Mouse (Mus musculus) lung, postnatal 10 days (tissue): ENCODE measurements at regions not wholly inside any gene's neighbourhood (a gene's known extent, or its start where the extent isn't known, plus 50 kb on each side); places are given as distances from the start of the nearest gene placed in this dataset.
"Not testable (repeated sequence)": the region's sequence is repeated elsewhere in the genome, so short reads cannot be mapped to it uniquely, and the experiment has no call there.

Source experiments
- DNase-seq: peaks from one replicate; pipeline ENCODE4 v3.0.0; 2021

DNA sequence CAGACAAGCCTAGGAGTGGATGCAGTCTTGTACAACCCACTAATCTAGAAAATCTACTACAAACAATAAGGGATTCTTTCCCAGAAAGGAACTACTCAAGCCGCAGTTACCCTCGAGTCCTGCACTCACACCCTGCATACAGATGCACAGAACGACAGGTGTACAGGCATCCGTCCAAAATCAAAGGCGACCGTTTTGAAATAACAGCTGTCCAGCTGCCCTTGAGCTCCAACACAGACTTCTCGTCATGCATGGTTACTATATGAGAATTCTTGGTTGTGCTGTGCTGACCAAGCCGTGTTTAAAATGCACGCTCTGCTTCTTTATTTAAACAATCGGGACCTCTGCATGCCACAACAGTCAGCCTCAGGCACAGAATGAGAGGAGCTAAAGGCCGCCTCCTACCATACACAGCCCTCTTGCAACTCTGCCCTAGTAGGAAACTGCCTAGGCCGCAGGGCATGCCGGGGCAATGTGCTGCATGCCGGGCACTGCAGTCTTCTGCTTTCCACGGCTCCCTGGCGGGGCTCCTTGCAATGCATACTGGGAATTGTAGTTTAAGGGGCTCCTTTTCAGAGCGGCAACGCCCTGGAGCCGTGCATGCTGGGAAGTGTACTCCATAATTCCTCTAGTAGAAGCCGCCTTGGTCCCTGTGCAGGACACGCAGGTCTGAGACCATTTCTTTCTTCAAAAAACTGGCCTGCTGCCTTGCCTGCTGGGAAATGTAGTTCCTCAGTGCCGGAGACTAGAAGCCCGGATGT, 237.4 kb upstream of the Myt1l start:
- DNase-seq: peak; percentile 98

DNA sequence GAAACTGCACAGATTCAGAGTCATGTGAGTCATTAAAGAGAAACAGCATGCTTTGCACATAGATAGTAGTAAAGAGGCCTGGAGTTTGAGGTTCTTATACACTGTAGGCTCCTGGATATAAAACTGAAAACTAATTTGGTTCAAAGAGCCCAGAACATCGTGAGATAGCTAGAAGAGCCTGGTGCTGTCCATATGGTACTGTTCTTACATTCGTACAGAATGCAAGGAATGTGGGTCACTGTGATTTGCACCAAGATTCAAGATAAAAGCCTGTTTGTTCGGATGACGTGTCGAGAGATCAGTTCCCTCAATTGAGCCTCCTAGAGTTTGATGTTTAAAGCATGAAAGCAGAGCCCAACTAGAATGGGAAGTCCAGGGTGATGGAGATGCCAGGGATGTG, 230.2 kb upstream of the Myt1l start:
- no peak for DNase-seq

DNA sequence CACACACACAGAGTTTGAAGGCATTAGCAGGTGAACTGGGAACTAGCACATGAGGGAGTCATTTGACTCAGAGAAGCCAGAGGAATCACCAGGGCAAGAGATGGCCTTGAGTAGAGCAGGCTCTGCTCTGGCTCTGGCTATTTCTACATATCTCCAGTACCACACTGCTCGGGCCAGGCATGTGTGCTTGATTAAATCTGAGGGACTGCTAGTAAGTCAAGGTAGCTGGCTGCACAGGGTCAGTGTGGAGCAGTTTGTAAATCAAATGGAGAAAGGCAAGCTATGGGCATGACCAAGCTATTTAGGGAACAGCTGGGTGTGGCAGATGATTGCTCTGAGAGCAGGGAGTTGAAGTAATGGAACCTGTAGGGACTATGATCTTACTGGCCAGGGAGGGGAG, 212.5 kb upstream of the Myt1l start:
- DNase-seq: no peak

DNA sequence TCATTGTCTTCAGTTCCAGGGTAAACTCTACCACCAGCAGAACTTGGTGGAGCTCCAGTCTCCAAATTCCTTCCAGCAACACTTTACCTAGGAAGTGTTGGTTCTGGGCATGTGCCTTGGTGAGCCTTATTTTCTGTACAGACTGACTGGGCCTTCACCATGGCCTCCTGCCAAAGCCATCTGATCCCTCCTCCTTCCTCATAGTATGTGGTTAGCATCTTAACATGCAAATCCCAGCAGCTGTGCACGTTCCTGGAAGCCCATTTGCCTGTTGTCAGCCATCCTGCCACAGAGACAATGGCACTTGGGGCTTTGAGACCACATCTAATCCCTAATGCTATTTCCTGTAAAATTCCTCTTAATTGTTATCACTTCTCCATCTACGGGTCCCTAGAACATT, 206.7 kb upstream of the Myt1l start:
- DNase-seq: no peak

DNA sequence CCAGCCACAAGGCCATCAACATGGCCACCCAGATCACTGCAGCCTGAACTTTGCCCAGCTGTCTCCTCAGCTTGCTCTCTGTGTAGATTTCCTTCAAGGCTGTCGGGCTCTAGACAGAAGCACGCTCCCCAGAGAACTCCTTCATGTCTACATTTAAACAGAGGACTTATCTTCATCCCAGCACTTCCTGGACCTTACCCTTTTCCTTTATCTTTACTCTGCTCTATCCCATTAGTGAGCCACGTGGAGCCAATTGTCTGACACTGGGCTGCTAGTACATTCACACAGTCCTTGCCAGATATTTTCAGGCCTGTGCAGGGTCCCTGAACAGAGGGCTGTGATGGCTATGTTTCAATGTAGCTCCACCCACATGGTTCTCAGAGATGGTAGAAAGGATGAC, 204.7 kb upstream of the Myt1l start:
- no peak for DNase-seq

DNA sequence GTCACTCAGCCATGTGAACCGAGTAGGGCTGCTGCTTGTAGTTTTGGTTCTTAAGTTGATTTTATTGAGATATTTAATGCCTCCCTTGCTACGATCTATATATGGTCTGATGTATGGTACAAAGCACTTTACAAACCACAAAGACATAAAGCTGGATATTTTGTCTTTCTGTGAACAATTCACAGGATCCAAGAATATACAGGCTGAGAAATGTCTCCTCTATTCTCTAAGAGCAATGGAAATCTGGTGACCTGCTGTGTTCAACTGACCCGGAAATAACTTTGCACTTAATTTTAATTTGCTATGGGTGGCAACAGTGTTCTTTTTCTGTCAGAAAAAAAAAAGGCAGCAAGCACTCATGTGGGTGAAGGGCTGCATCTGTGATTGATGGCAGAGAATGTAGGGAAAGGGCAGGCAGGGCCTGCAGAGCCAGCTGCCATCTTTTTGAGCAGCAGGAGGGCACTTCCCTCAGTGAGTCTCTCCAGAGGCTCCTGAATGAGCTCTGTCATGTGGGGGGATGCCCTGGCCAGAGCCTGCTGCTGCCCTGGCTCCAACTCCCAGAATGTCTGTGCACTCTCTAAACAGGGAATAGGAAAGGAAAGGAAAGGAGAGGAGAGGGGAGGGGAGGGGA, 192.2 kb upstream of the Myt1l start:
- DNase-seq: no peak

DNA sequence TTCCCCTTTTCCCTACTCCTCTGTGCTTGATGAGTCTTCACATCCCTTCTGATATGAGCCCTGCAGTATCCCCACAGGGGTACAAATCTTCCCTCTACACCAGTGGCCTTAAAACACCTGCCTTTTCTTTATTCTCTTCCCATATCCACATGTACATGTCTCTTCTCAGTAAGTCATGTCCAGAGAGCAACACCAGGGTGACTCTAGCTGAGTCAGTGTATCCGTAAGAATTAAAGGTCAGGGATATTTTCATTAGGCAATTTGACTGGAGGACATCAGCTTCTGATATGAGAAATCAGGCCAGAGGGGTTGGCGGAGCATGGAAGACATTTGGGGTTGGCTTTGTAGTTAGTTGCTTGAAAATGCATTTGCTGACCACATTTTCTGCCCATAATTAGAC, 190.8 kb upstream of the Myt1l start:
- no peak for DNase-seq

DNA sequence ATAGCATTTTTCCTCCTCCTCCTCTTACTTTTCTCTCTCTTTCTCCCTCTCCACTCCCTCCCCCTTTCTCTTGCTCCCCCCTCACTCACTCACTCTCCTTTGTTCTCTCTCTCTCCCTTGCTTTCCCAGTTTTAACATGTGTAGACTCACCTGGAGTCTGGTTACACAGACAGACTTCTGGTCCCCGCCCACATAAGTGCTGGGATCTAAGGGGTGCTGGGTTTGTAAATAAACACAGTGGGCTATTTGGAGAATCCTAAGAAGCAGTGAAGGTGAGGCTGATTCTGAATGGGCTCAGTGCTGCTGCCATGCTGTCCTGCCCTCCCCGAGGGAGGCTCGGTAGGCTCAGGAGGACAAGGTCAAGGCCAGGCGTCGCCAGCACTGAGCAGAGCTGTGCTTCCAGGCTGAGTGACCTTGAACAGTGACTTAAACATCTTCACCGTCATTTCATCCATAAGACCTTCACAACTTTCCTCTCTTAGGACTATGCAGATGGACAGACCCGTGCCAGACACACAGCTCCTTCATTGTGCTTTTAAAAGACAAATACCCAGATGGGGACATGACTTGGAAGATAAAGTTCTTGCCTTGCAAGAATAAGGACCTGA, 186.7 kb upstream of the Myt1l start:
- no peak for DNase-seq

DNA sequence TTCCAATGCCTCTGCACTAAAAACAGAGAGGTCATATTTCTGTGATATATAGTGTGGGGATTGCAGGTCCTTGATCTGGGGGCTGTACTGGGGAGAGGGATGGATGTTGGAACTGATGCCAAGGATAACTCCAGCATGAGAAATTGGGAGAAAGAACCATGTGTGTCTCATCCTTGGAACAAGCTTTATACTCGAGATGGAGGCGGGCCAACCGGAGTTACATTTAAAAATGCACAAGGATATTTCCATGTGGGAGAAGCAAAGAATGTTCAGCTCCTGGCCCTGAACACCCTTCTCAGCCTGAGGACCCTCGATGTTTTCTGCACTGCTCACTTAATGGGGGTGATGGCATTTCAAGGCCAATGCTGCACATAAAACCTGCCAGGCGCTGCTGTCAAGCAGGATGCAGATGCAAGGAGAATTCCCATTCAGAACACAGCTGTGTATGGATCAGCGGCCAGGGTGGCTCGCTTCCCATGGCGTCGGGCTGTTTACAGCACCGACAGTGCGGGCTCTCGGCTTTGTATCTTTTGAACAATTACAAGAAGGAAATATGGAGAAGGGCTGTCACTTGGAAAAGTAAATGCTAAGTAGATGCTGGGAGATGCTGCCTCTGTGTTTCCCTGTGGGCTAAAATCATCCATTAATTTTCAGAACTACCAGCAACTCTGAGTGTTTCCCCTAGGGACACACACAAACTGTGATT, 184.9 kb upstream of the Myt1l start:
- no peak for DNase-seq

DNA sequence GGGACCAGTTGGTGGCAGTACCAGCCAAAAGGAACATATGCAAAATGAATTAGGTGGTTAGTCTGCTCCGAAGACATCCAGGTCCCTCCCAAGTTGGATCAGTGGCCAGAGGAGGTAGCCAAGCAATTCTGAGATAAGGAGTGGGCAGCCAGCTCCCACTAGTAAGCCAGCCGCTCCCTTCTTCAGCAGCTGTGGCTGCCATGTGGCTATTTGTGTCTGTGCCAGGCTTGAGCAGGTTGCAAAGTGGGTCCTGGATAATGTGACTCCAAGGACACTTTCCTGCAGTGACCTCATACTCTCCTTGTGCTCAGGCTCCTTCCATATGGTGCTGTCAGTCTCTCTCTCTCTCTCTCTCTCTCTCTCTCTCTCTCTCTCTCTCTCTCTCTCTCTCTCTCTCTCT, 179.5 kb upstream of the Myt1l start:
- DNase-seq: no peak

DNA sequence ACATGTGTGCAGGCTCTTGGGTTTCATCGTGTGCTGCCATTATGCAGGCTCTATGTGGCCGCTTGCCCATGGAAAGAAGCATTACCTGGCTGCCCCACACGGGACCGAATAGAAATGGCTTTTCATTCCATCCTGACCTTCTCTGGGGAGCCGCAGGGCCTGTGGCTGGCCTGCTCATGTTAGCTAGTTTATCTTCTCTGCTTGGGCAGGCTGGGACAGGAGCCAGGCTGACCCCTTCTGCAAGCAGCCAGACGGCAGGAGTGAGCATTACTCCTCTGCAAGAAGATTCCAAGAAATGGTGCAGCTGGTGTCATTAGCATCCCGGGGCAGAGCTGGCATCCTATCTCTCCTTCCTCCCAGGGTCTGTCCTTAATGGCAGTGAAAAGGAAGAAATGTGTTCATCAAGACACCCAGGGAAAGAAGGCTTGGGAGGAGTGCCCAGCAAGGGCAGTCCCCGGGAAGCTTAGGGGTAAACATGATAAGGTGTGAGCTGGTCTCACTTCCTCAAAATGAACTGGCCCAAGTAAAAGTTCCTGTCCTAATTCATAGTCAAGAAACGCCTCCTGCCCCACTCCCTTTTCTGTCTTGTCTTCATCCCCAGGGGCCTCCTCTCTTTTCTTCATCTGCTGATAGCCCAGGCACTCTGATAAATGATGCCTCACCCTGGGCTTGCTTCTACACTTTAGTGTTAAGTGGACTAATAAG, 178.9 kb upstream of the Myt1l start:
- peak; percentile 10 for DNase-seq

DNA sequence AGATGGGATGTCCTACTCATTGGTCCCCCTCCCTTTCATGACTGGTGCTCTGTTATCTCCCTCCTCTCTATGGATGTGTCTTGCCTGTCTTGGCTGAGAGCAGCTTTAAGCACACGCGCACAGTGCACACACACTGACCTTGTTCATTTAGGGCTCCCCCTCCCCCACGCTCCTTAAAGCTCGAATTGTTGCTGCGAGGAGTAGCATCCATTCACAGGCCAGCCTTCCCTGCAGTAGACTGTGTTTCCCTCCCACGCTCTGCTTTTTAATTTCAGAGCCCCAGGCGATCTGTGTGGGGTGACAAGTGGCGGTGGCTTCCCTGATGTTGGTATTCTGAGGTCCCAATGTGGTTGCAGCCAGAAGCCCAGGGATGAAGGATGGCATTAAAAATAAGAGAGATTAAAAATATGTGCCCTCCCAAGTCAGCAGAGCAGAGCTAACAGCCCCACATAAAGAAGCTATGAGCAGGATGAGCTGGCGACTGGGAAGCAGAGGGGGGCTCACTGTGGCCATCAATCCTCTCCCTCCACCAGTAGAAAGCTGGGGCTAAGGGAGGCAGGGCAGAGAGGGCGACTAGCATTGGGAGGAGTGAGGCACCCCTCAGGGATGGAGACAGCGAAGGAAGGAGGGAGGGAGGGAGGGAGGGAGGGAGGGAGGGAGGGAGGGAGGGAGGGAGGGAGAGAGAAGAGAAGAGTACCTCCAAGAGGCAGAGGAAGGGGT, 174.2 kb upstream of the Myt1l start:
- DNase-seq: no peak

DNA sequence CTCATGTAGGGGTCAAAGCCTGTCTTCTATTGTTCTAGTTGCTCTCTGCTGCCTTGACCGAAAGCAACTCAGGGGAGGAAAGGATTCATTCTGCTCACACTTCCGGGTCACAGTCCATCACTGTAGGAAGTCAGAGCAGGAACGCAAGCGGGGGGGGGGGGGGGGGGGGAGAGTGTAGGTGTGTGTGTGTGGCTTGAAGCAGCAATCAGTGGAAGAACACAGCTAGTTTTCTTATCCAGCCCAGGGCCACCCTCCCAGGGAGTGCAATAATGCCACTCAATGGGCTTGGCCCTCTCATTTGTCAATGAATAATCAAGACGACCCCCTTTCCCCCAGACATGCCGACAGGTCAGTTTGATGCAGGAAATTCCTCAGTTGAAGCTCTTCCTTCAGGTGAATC, 173.4 kb upstream of the Myt1l start:
- no peak for DNase-seq

DNA sequence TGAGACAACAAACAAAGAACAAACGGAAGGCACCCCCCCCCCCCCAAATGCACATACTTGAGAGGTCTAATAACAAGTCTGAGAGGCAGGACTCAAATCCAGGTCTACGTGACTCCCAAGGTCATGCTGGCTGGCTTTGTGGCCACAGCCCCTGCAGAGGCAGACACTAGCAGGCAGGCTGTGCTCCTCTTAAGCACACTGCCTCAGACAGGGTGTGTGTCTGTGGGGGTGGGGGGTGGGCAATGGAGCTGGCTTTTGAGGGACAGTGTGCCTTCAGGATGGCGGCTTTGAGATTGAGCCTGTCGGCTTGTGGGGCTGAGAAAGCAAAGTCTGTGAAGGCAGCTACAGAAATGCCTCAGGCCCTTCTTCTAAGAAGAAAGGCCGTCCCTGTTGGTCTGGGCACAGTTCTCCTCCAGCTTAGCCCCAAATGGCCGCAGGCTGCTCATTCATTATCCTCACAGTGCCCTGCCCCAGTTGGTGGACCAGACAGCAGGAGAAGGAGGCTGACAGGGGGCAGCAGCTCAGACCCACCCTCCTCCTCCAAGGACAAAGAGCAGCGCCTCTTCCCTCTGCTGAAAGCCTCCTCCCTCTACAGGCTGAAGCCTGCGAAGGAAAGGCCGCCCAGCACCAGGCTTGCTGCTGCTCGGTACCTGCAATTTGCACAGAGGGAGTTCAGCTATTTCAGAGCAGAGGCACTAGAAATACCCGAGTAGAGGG, 171.3 kb upstream of the Myt1l start:
- no peak for DNase-seq

DNA sequence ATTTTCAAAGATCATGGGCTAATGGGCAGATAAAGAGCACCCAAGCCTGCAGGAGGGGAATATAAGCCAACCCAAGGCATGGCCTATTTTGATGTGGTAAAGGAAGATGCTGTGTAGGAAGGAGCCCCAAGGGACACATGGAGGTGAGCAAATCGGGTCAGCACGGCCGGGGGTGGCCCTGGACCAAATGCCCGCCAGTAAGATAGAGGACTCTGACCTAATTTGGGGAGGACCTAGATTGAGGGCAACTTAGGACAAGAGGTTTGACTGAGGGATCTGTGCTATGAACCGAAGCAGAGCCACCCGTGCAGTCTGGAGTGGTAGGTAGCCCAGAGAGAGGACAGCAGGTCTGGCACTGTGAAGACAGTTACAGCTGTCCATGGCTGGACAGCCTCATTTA, 166.9 kb upstream of the Myt1l start:
- no peak for DNase-seq

DNA sequence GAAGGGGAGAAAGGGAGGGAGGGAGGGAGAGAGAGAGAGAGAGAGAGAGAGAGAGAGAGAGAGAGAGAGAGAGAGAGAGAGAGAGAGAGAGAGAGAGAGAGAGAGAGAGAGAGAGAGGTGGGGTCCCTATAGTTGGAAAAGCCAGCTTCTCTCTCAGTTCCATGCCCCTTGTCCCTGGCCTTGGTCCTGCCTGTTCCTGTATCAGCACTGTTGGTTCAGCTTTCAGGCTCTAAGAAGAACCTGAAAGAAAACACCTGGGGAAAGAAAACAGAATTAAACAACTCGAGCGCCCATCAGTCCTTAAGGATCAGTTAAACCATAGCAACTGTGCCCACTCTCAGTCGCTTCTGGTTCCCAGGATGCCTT, 160.5 kb upstream of the Myt1l start:
- DNase-seq: not testable (repeated sequence)

DNA sequence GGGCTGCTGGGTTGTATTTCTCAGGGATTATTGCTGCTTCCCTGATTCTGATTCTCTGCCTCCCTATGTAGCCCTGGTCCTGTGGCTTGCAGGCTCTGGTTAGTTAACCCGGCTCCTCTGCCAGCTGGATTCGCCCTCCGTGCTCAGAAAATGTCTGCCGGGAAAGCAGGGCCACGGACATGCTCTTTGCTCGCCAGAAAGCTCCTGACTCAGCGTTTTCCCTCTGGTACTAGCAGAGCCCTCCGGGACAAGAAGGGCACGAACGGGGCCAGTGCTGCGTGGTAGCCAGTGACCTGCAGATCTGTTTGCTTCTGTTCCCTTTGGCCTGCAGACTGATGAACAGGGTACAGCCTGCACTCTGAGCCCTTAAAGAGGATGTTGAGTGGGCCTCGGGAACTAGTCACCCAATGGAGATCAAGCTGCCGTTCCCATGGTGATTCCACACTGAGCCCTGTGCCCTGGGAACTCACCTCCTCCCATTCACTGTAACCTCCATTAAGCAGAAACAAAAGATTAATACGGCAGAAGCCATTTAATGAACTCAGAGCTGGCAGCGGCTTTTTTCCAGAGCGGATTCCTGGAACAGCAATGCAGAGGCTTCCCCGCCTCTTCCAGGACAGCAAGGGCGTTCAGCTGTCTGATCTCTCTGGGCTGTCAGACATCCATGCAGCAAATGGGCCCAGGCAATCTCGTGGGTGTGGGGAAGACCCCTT, 159.9 kb upstream of the Myt1l start:
- DNase-seq: peak; percentile 19

DNA sequence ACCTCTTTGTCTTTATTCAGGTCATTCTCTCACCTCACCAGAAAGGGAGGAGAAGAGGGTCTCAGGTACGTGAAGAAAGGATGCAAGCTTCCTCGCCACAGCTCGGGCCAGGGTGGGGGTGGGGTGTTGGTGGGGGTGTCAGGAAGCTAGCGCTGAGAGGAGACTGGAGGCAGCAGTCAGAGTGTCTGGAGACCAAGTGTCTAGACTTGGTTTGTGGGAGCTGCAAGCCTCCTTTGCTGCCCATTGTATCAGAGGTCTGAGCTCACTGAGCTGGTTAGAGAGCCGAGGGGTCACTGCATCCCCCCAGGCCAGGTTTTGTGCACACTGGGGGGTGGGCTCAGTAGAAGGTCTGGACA, 159.4 kb upstream of the Myt1l start:
- no peak for DNase-seq

DNA sequence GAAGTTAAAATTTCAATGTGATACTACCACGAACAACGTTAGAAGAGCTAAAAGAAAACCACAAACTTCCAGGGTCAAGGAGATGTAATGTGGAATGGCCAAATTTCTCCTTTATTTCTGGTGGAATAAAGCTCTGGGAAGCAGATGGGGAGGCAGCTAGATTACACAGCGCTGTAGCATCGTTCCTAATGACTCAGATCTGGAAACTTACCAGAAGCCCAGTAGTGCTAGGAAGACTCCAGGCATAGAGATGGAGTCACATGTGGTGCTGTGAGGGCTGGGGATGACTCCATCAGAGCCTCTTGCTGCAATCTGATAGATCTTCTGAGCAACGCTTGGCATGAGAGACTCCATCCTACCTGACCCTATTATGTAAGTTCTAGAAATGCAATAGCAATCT, 136.4 kb upstream of the Myt1l start:
- DNase-seq: no peak

DNA sequence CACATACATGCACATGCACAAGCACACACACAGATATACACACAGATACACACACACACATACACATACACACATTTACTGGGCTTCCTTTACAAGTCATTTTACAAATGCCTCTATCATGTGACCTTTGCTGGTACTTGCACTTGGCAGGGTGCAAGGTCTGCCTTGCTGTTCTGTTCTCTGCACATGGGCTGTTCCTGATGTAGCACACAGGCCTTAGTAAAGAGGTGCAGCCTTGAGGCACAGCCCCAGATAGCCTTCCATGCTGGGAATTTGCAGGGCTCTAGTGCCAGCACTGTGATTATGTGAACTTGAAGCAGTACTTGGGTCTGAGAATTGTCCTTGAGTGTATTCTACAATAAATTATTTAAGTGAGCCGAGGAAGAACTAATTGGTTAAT, 133.9 kb upstream of the Myt1l start:
- DNase-seq: no peak

DNA sequence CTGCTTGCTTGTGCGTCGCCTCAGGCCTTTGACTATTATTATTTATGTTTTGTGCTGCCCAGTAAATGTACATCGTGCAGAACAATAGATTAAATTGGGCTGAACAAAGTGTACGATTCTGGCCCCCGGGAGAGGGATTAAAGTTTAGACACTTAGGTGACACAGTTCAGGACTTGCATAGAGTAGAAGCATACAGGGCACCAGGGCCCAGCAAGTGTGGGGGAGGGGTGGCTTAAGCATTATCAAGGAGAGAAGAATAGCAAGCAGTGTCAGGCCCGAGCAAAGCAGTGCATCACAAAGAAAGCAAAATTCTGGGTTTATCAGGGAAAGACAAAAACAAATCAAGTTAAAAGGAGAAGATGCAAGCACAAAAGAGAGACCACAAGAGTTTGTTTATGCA, 133.3 kb upstream of the Myt1l start:
- no peak for DNase-seq
